8 mouse cellular contexts compared by ENCODE assay signal in genomic region chr5:143463671-143464070, GRCm38 (mm10). TPM values are rescaled to one million over a fixed set of nuclear protein-coding genes. Genes with fewer than 3 reads are reported as not detected.
A peak's percentile ranks its signal among the peaks of the same experiment; 100 is the strongest.
DNase-seq lines count a peak whose midpoint lies in the region; ATAC-seq and TF ChIP-seq lines count a peak whose summit lies in the region.

No protein-coding gene starts in this region.

- peak overlapping the region; percentile 97 for H3K4me2 ChIP-seq in heart, embryonic 16.5 days (ENCODE audit: low read depth, low read length)
- peak overlapping the region; percentile 97 for H3K4me2 ChIP-seq in liver, postnatal 0 days (ENCODE audit: low read depth, low read length)

- peaks cover 9% of the 10 kb centered on the region for H3K36me3 ChIP-seq in E14TG2a.4 (ENCODE audit: insufficient read depth, low read length)
- H3K36me3 ChIP-seq in heart, embryonic 16.5 days (ENCODE audit: control insufficient read depth, insufficient read depth) = no peaks in the 10 kb centered on the region
- peaks cover 9% of the 10 kb centered on the region; the same call in 1 of the 2 replicates for H3K36me3 ChIP-seq in liver, postnatal 0 days (replicated peaks; ENCODE audit: insufficient read depth, low read length)

- H3K27ac ChIP-seq in heart, embryonic 16.5 days (ENCODE audit: low read length) = 0 out of 2 replicates have a peak overlapping the region, but pooled peaks have one; percentile 3
- no peak overlapping the region for H3K27ac ChIP-seq in liver, postnatal 0 days (ENCODE audit: low read depth)

- H3K4me3 ChIP-seq in E14TG2a.4 (replicated peaks; ENCODE audit: low read length) = peak overlapping the region; percentile 84
- H3K4me3 ChIP-seq in heart, embryonic 16.5 days (ENCODE audit: low read length) = peak overlapping the region; percentile 69
- peak overlapping the region; percentile 81 for H3K4me3 ChIP-seq in liver, postnatal 0 days (ENCODE audit: low read depth, low read length)

- DNase-seq in heart, adult 11 months = peak; percentile 90
- no peak for DNase-seq in heart, postnatal 10 days
- peak; percentile 12 for DNase-seq in liver, postnatal 0 days
- DNase-seq in adipocyte (ENCODE audit: low spot score) = no peak
- DNase-seq in adrenal gland, postnatal 4 days (ENCODE audit: low spot score in 2 of 2) = no peak

- peaks cover 13% of the 10 kb centered on the region for H3K9me3 ChIP-seq in E14TG2a.4 (ENCODE audit: low read length)
- no peaks in the 10 kb centered on the region for H3K9me3 ChIP-seq in heart, embryonic 16.5 days (replicated peaks; ENCODE audit: control insufficient read depth, low read length)
- no peaks in the 10 kb centered on the region for H3K9me3 ChIP-seq in liver, postnatal 0 days (ENCODE audit: low read length)

- no peak for ATAC-seq in heart, embryonic 16.5 days (replicated peaks; ENCODE audit: extremely low read depth, insufficient read depth, low FRiP score)
- no peak for ATAC-seq in liver, postnatal 0 days
- ATAC-seq in megakaryocyte progenitor cell, adult 5-6 weeks (replicated peaks; ENCODE audit: poor library complexity) = no peak

- intact Hi-C loops in heart, postnatal 10 days (cut with DNase I) = no loop called here

- peaks cover 39% of the 10 kb centered on the region for H3K27me3 ChIP-seq in E14TG2a.4 (ENCODE audit: insufficient read depth, low read length)
- H3K27me3 ChIP-seq in heart, embryonic 16.5 days (ENCODE audit: control insufficient read depth, insufficient read depth, low read length) = no peaks in the 10 kb centered on the region
- H3K27me3 ChIP-seq in liver, postnatal 0 days (ENCODE audit: insufficient read depth, low read length) = no peaks in the 10 kb centered on the region

- peaks cover 20% of the 10 kb centered on the region; the same call in 1 of the 2 replicates for H3K4me1 ChIP-seq in E14TG2a.4 (replicated peaks; ENCODE audit: low read depth, low read length)
- peaks cover 10% of the 10 kb centered on the region; the same call in 1 of the 2 replicates for H3K4me1 ChIP-seq in heart, embryonic 16.5 days (ENCODE audit: control insufficient read depth, insufficient read depth, low read length)
- H3K4me1 ChIP-seq in liver, postnatal 0 days (ENCODE audit: insufficient read depth) = peaks cover 21% of the 10 kb centered on the region

- 82% methylated on average over 11 of the region's 11 CpGs for WGBS in heart, embryonic 16.5 days
- WGBS in liver, postnatal 0 days (ENCODE audit: insufficient replicate concordance) = 80% methylated on average over 11 of the region's 11 CpGs

- TF ChIP-seq EP300 in liver, postnatal 0 days (IDR thresholded peaks at IDR 0.05; ENCODE audit: low read depth) = no peak

- H3K9ac ChIP-seq in heart, embryonic 16.5 days (ENCODE audit: low read length) = peak overlapping the region; percentile 80
- peak overlapping the region; percentile 78; the same call in 1 of the 2 replicates for H3K9ac ChIP-seq in liver, postnatal 0 days (replicated peaks)

- TF ChIP-seq CTCF in E14TG2a.4 (conservative IDR thresholded peaks at IDR 0.05; ENCODE audit: low read length) = no peak
- no peak for TF ChIP-seq CTCF in liver, postnatal 0 days (IDR thresholded peaks at IDR 0.05; ENCODE audit: low read depth)

RNA-seq across cellular contexts. Expression of gene Daglb, which starts 0.7 kb away (rescaled TPM):
- 1 to 10 TPM; 7.9 to 8.8 TPM for total RNA-seq in heart, postnatal 10 days (2021)
- 8.9 and 9.3 TPM in 2 replicates for polyA plus RNA-seq in heart, embryonic 16.5 days (2015; fragmentation: Nextera tagmentation; extraction: Ambion mirVana)
- polyA plus RNA-seq in liver, postnatal 0 days (2015; fragmentation: Nextera tagmentation; extraction: Ambion mirVana) = 4.8 and 5.6 TPM in 2 replicates
- 13.4 and 15.3 TPM in 2 replicates for total RNA-seq in megakaryocyte progenitor cell, adult 5-6 weeks (2015)
- 22.7 and 25.9 TPM in 2 replicates for total RNA-seq in megakaryocyte progenitor cell, adult 5-6 weeks (2017)
- total RNA-seq in adrenal gland, postnatal 4 days (2021) = 10 to 100 TPM; 13.4 to 13.5 TPM

Comparison
In these comparisons a context has a peak if more than half of its experiments do, and no peak if none do; other contexts are left out.
1. DNase-seq: peak in heart, adult 11 months (single experiment) and liver, postnatal 0 days (single experiment); none in heart, postnatal 10 days (0 of 2), adipocyte (single experiment) and adrenal gland, postnatal 4 days (0 of 2).
2. Peak in every context shown above with its lines, with median percentiles within 50 percentile points of each other: H3K4me3 ChIP-seq.